Mouse (Mus musculus) right cerebral cortex, postnatal 36 days (tissue): ENCODE results near the gene Tmod1.
A peak's percentile ranks its signal among the peaks of the same experiment; 100 is the strongest.

Experiments
- DNase-seq, 2 experiments: peaks; one replicate each; pipeline ENCODE4 v3.0.0; 2022; ENCODE audit warnings: low spot score in 2 of 2, mixed read lengths in 1 of 2

Tmod1 gene

GRCm38 (mm10) chr4:46038892-46039751 is at the start of gene Tmod1:
Gene Tmod1 (plus strand): TSS chr4:46038935.
- peak; percentile 44 to 65 for DNase-seq

DNA sequence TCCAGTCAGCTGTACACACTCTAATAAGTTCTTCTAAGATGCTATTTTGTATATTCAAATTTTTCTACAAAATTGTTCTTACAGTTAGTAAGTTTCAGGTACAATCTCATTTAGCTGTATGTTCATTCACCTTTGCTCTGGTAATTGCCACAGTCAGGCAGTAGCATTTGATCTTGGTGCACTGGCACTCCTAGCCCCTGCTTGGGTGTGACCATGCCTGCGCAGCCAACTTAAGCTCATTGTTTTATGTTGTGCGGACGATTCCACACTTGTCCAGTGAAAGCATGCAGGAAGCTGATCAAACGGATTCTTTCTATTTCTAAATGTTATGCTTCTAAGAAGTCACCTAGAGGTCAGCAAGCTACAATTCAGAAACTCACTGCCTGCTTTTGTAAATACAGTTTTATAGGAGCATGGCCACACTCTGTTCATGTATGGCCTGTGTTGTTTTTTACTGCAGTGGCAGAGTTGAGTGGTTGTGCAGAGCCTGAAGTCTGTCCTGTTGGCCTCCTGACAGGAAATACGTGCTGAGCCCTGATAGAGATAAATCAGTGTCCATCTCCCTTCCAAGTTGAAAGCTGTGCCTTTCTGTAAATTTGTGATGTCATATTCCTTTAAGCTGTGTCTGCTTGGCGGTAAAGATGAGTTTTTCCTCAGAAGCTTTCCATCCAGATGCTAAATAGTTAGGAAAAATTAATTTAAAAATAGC is 48.2 kb upstream of the Tmod1 start:
- DNase-seq, result no peak

- no peak for DNase-seq
Measured at GRCm38 (mm10) chr4:45998536-45998935, 40.2 kb upstream of the Tmod1 start.

- no peak for DNase-seq
Measured at GRCm38 (mm10) chr4:46008142-46008793, 30.5 kb upstream of the Tmod1 start.

- DNase-seq, result no peak
Measured at GRCm38 (mm10) chr4:46011698-46012097, 27.0 kb upstream of the Tmod1 start.

- no peak for DNase-seq
Measured at GRCm38 (mm10) chr4:46015605-46016004, 23.1 kb upstream of the Tmod1 start.

- DNase-seq, result no peak
Measured at GRCm38 (mm10) chr4:46023021-46023481, 15.7 kb upstream of the Tmod1 start.

DNA sequence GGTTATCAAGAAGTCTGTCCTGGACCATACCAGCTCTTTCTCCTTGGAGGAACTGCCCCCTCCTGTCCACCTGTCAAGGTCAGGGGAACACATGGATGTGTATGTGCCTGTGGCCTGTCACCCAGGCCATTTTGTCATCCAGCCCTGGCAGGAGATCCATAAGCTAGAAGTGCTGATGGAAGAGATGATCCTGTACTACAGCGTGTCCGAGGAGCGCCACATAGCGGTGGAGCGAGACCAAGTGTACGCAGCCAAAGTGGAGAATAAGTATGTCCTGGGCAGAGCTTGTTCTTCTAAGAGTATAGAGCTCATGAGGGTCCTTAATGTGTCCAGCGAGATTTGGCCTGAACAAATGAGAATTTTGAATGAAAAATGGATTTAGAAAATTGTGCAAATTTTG is 12.8 kb upstream of the Tmod1 start:
- no peak for DNase-seq

GRCm38 (mm10) chr4:46028224-46028623 is 10.5 kb upstream of the Tmod1 start:
- DNase-seq, result no peak

DNA sequence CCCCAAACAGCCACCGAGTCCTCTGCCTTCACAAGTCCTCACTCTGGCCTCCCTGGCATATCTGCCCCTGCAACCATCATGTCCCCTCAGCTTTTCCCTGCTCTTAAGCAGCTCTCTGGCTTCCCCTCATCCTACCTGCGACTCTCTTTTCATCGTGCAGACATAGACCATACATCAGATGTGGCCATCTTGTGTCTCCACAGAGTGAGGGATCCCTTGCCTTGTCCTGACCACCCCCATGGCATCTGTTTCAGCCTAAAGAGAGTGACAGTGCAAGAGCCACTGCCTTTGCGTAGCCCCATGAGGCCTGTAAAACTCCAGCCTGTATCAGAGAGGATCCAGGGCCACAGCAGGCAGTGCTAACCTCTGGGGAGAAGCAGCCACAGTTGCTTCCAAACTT is 10.0 kb upstream of the Tmod1 start:
- DNase-seq, result no peak

- DNase-seq, result no peak
Measured at GRCm38 (mm10) chr4:46029552-46029951, 9.2 kb upstream of the Tmod1 start.

- no peak for DNase-seq
Measured at GRCm38 (mm10) chr4:46032448-46032847, 6.3 kb upstream of the Tmod1 start.

GRCm38 (mm10) chr4:46033197-46033596 is 5.5 kb upstream of the Tmod1 start:
- DNase-seq, result no peak

DNA sequence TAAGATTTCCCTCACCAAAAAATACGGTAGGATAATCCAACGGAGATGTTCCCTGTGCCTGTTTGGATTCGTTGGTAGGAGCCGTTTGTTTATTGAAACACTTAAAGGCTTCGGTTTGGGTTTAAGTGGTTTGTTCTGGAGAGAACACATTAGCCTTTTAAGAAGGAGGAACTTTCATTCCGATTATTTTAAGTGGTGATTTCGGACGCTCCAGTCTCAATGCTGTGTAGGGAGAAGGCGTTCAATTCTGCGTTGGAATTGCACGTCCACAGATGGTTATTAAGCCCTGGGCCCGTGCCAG is 194 bp upstream of the Tmod1 start:
- DNase-seq, result no peak

DNA sequence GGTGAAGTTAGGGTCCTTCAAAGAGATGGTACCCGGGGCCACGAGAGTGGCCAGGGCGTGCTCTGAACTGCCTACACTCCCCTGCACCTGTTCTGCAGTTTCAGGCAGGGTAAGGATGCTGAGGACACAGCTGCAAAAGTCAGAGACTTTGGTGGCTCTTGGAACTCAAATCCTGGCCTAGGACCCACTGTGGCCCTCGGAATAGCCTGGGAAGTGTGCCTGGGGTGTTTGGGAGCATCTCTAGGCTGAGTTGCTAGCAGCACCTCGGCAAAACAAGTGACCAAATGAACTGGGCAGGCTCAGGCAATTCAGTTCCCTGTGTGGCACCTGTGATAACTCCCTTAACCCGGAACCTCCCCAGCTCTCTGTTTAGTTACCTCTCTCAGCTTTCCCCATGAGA is 1.2 kb downstream of the Tmod1 start:
- DNase-seq, result no peak

DNA sequence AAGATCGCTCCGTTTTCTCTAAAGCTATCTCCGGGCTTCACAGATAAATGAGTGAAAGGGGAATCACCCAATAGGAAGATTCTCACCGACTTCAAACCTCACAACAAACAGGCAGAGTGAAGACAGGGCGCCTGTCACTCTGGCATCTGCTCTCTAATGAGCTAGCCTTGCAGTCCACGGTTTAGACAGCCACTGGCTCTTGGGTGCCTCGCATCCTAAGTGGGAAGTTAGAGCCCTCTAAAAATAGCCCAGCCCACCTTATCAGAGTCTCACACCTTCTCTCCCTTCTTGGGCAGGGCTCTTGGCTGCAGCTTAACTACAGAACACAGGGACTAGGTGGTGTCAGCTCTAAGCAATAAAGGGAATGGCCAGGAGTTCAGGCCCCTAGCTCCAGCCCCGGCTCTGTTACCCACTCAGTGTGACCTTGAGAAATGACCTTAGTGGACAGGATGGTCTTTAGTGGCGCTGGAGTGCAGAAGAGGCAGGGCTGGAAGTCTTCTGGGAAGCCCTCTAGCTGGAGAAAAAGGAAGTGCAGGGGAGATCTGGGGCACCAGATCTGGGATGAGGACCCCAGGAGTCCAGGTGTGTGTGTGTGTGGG is 2.0 kb downstream of the Tmod1 start:
- peak in 1 of 2 experiments; percentile 44 for DNase-seq

- no peak for DNase-seq
Measured at GRCm38 (mm10) chr4:46041761-46042504, 3.2 kb downstream of the Tmod1 start.

- DNase-seq, result no peak
Measured at GRCm38 (mm10) chr4:46042505-46042850, 3.7 kb downstream of the Tmod1 start.

DNA sequence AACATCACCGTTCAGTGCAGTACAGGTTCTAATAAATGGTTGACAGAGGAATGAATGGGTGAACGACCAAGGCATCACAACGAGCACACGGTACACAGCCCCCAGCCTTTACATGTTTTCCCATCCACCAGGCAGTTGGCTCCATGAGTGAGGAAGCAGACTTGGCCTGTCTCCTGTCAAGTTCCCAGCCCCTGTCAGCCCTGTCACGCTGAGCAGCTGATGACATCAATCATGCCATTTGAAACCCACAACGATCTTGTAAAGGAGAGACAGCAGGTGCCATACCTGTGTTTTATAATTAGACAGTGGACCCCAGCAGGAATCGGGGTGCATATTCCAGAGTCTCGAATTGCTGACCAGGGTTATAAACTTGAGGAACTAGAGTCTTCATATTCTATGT is 4.6 kb downstream of the Tmod1 start:
- no peak for DNase-seq

- DNase-seq, result no peak
Measured at GRCm38 (mm10) chr4:46047971-46048370, 9.2 kb downstream of the Tmod1 start.

DNA sequence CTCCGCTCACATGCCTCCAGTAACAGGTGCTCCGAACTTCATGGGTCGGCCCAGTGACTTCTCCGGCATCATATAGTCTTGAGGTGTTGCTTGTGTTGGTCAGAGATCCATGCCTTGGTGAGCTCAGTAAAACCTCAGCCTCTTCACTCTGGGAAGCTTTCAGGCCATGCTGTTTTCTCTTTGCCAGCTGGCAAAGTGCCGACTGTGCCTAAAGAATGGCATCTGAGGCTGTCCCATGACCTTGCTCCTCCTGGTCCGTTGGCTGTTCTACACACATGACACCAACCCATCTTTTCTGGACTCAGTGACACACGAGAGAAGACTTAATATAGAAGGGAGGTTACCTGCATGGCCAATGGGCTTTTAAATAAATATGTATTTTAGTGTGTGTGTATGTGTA is 9.7 kb downstream of the Tmod1 start:
- DNase-seq, result no peak
